Mouse (Mus musculus): ENCODE results near the gene A530084C06Rik.

Gene A530084C06Rik

GRCm38 (mm10) chr13:31558521-31559418, at the start of gene A530084C06Rik:
Gene A530084C06Rik, minus strand, starts transcription at chr13:31559333.
- DNase-seq, result peak; percentile 18 to 56

- no peak for DNase-seq
Measured at GRCm38 (mm10) chr13:31603964-31604363, 44.8 kb upstream of the A530084C06Rik start.

GRCm38 (mm10) chr13:31599576-31599975, 40.4 kb upstream of the A530084C06Rik start:
- DNase-seq, result no peak

GRCm38 (mm10) chr13:31587341-31587740, 28.2 kb upstream of the A530084C06Rik start:
- DNase-seq, result no peak

- DNase-seq, result peak; percentile 59 to 68
Measured at GRCm38 (mm10) chr13:31579866-31580265, 20.7 kb upstream of the A530084C06Rik start.

GRCm38 (mm10) chr13:31578389-31578788, 19.3 kb upstream of the A530084C06Rik start:
- DNase-seq, result peak; percentile 63 to 86

GRCm38 (mm10) chr13:31577576-31577975, 18.4 kb upstream of the A530084C06Rik start:
- peak in 1 of 2 experiments; percentile 50 for DNase-seq

GRCm38 (mm10) chr13:31576696-31577095, 17.6 kb upstream of the A530084C06Rik start:
- DNase-seq, result no peak

- DNase-seq, result no peak
Measured at GRCm38 (mm10) chr13:31574627-31575026, 15.5 kb upstream of the A530084C06Rik start.

- DNase-seq, result no peak
Measured at GRCm38 (mm10) chr13:31572806-31573508, 13.8 kb upstream of the A530084C06Rik start.

- DNase-seq, result no peak
Measured at GRCm38 (mm10) chr13:31567617-31568294, 8.6 kb upstream of the A530084C06Rik start.

GRCm38 (mm10) chr13:31567099-31567498, 8.0 kb upstream of the A530084C06Rik start:
- no peak for DNase-seq

GRCm38 (mm10) chr13:31564394-31564793, 5.3 kb upstream of the A530084C06Rik start:
- no peak for DNase-seq

- DNase-seq, result peak; percentile 66 to 83
Measured at GRCm38 (mm10) chr13:31559419-31560144, 449 bp upstream of the A530084C06Rik start.

GRCm38 (mm10) chr13:31557768-31558520, 1.2 kb downstream of the A530084C06Rik start:
- peak; percentile 76 to 91 for DNase-seq

GRCm38 (mm10) chr13:31556964-31557767, 2.0 kb downstream of the A530084C06Rik start:
- no peak for DNase-seq

- no peak for DNase-seq
Measured at GRCm38 (mm10) chr13:31555834-31556233, 3.3 kb downstream of the A530084C06Rik start, which contains the start of gene Foxq1. Gene Foxq1, plus strand, starts transcription at chr13:31556134.

GRCm38 (mm10) chr13:31547610-31548009, 11.5 kb downstream of the A530084C06Rik start:
- DNase-seq, result no peak

- DNase-seq, result no peak
Measured at GRCm38 (mm10) chr13:31547204-31547603, 11.9 kb downstream of the A530084C06Rik start.

- no peak for DNase-seq
Measured at GRCm38 (mm10) chr13:31546784-31547183, 12.3 kb downstream of the A530084C06Rik start.

GRCm38 (mm10) chr13:31543021-31543420, 16.1 kb downstream of the A530084C06Rik start:
- DNase-seq, result no peak

Measured in kidney, postnatal 25 days (tissue).